Mouse (Mus musculus) heart, adult 2 months (tissue): ENCODE results near the gene Hoxb3.

ENCODE experiments used
- CTCF ChIP-seq: fragments of 200-600 bp; IDR thresholded peaks from 2 replicates; pipeline ENCODE4 v1.8.1; 2022; ENCODE audit warnings: antibody characterized with exemption, mild to moderate bottlenecking, moderate library complexity
- EP300 ChIP-seq: fragments of 200-500 bp; IDR thresholded peaks from 2 replicates; pipeline ENCODE4 v1.6.1; 2011; ENCODE audit warnings: low read depth, low read length, control low read depth; ENCODE audit not compliant: insufficient read depth
- POLR2A ChIP-seq: fragments of 200-500 bp; IDR thresholded peaks from 2 replicates; pipeline ENCODE4 v1.6.1; 2011; ENCODE audit warnings: mild to moderate bottlenecking, low read depth, low read length, control low read depth; ENCODE audit not compliant: insufficient read depth

DNA sequence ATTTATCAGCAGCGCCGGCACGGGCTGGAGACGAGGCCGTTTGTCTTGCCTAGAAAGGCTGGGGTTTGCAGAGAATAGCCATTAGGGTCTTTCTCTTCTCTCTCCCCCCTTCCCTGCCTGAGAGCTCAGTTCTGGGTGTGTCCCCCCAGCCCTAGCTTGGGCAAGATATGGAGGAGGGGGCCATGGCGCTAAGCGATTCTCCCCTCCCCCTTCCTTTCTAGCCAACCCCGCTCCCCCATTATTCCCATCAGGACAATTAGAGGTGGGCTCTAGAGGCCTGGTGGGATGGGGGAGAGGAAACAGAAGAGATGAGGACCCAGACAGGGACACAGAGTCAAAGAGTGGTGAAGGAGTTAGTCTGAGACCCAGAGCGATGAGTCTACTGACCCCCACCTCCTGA is 35.7 kb upstream of the Hoxb3 start:
- TF ChIP-seq CTCF (no peak), EP300 (no peak), POLR2A (no peak)
